Mouse (Mus musculus) heart, postnatal 25 days (tissue): ENCODE data around the gene Ntn1. TPM values are rescaled to one million over a fixed set of nuclear protein-coding genes. Genes with fewer than 3 reads are reported as not detected.
A peak's percentile ranks its signal among the peaks of the same experiment; 100 is the strongest.

ENCODE experiments used
- DNase-seq: peaks from one replicate; pipeline ENCODE4 v3.0.0; 2022; ENCODE audit warnings: low spot score
- intact Hi-C: fragments of 180-260 bp; cut with DNase I; formaldehyde crosslinking; loops from one replicate; pipeline ENCODE4 v1.15.1; 2025
- total RNA-seq, 2 experiments: library from RNA; stranded (reverse); gene quantifications; 2 replicates each; pipeline ENCODE4 v1.2.3; 2021

Ntn1 gene
- total RNA-seq, result 10 to 100 TPM; 53.0 to 54.8 TPM

GRCm38 (mm10) chr11:68400727-68401219 lies at the start of gene Ntn1:
Gene Ntn1, minus strand, starts transcription at chr11:68400823.
- intact Hi-C loops, result loop anchor here (10.0 kb wide), 1 partner anchor 506 kb away; no protein-coding TSS in a partner anchor
- DNase-seq, result no peak

DNA sequence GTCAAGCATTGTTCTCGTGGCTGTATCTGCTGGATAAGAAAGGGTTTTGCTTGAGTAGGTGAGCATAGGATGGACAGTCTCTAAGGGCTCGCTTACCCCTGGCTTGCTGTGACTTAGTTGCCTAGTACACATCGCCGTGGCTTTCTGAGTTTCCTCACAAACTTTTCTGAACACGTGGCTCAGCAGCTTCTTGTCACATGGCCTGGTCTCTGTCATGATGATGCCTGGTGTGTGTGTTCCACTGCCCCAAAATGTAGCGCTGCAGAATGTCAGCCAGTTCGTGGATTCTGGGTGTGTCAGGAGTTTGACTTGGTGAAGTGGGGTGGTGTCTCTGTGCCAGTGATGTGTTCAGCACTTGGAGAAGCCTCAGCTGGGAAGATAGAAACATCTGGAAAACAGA lies 47.7 kb upstream of the Ntn1 start:
- intact Hi-C loops, result no loop called here
- DNase-seq, result no peak

DNA sequence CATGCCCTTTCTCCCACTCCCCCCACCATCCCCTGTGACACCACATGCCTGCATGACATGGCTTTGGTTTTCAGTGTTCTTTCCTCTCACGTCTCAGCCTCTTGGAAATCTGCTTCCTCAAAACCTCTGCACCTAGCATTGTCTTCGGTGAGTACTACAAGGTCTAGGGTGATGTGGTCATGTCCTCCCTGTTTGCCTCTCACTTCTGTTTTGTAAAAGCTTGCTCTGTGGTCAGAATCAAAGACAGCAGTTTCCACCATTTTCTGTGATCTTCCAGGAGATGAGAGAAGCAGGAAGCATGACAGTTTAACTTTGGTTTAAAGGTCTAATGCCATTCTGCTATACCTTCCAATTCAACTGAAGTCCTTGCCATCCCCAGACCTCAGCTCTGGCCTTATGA lies 46.6 kb upstream of the Ntn1 start:
- DNase-seq, result no peak
- intact Hi-C loops, result no loop called here

DNA sequence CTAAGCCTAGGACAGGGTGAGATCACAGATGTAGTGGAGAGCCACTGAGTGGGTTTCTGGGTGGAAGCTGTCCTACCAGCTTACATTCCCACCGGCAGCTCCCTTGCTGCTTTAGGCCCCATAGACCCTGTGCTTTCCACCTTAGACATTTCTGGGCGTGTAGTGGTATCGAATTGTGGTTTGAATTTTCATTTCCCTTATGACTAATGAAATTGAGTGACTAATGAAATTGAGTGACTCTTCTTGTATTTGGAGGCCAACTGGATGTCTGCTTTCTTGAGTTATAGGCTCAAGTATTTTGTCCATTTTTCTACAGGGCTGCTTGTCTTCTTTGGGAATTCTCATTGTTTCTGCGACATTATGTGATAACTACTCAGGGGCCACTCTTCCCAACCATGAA lies 45.9 kb upstream of the Ntn1 start:
- intact Hi-C loops, result no loop called here
- DNase-seq, result no peak

GRCm38 (mm10) chr11:68445901-68446300 lies 45.3 kb upstream of the Ntn1 start:
- DNase-seq, result no peak
- intact Hi-C loops, result no loop called here

DNA sequence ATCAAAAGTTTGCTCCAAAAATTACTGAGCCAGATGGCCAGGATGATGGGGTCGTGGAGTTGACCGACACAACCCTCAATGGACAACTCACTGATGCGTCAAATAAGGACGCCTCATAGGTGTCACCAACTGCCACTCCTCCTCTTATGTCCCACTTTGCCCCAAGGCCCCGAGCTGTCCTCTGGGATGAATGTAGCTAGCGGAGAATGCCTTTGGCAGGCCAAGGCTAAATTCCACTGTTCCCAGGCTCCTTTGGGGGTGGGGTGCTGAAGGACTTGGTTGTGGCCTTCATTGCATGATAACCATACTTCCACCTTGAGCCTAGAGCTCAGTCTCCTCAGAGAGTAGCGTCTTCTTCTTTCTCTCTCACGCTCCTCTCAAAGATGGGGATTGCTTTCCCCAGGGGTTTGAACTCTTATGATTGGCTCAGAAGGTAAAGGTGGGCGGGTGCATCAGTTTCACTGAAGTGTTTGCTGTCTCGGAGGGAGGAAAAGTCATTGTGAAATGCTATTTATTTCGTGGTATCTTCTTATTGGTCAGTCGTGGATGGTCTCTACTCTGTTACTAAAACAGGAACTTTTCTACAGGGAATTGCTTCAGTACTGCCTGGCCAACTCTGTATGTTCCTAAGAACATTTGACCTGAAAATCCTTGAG lies 42.5 kb upstream of the Ntn1 start:
- intact Hi-C loops, result no loop called here
- DNase-seq, result no peak

GRCm38 (mm10) chr11:68442346-68442745 lies 41.7 kb upstream of the Ntn1 start:
- intact Hi-C loops, result no loop called here
- DNase-seq, result no peak

- DNase-seq, result no peak
- intact Hi-C loops, result no loop called here
These were observed 40.3 kb upstream of the Ntn1 start for GRCm38 (mm10) chr11:68440965-68441364.

DNA sequence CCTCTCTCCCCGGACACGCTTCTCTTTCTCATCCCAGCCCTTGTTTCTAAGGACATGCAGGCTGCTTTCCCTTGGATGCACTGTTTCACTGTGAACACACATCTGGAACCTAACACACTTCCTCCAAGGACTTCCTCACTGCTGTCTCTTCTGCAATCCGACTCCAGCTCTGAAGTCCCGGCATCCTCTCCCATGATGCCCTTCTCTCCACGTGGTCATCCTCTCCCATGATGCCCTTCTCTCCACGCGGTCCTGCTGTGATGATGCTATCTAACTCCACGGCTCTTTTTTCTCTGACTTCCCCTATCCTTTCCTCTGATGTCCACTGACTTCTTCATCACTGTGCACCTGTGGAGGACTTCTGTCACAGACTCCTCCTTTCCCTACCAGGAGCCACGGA lies 39.5 kb upstream of the Ntn1 start:
- intact Hi-C loops, result no loop called here
- no peak for DNase-seq

- intact Hi-C loops, result no loop called here
- DNase-seq, result no peak
These were observed 35.8 kb upstream of the Ntn1 start for GRCm38 (mm10) chr11:68436376-68436775.

GRCm38 (mm10) chr11:68435601-68436000 lies 35.0 kb upstream of the Ntn1 start:
- DNase-seq, result no peak
- intact Hi-C loops, result no loop called here

GRCm38 (mm10) chr11:68434697-68435096 lies 34.1 kb upstream of the Ntn1 start:
- no peak for DNase-seq
- intact Hi-C loops, result loop anchor here (5.0 kb wide), 1 partner anchor 48 kb away; no protein-coding TSS in a partner anchor

DNA sequence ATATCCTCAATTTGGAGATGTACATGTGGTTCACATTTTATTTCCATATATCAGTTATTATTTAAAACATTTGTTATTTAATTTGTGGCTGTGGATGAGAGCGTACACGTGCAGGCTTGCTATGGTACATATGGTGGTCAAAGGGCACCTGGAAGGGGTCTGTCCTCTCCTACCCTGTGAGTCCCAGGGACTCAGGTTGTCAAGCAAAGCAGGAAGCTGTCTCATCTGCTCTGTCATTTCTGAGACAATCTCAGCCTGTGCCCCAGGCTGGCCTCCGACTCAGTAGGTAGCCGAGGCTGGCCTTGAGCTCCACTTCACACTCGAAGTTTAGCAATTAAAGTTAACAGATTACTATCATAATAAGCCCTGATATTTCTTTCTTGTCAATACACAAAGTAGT lies 32.9 kb upstream of the Ntn1 start:
- intact Hi-C loops, result loop anchor here (5.0 kb wide), 1 partner anchor 49 kb away; no protein-coding TSS in a partner anchor
- DNase-seq, result no peak

DNA sequence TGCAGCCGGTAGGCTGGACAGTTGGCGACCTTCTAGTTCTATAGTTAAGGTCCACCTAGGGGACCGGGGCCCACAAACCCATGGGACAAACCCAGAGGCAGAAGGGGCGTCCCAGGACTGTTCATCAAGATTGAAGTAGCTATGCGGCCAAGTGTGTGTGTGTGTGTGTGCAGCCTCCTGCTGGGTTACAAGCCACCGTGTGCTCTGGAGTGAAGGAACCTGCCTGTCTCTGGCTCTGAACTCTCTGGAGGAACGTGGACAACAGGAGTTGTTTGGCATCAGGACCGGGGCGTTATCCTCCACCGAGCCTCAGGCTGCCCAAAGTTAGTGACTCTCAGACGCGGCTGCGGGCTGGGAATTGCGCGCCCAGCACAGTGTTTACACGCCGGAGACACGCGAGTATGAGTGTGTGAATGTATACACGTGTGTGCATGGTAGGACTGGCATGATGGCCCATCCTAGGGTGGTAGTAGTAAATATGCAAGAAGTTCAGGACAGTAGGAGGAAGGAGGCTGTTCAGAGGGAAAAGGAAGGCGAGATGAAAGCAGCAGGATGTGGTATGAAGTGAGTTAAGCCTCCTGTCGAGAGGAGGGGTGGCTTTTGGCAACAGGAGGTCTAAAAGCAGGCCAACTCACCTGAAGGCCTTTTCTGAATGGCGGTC lies 31.9 kb upstream of the Ntn1 start:
- intact Hi-C loops, result loop anchor here (5.0 kb wide), 1 partner anchor 50 kb away; no protein-coding TSS in a partner anchor
- no peak for DNase-seq

DNA sequence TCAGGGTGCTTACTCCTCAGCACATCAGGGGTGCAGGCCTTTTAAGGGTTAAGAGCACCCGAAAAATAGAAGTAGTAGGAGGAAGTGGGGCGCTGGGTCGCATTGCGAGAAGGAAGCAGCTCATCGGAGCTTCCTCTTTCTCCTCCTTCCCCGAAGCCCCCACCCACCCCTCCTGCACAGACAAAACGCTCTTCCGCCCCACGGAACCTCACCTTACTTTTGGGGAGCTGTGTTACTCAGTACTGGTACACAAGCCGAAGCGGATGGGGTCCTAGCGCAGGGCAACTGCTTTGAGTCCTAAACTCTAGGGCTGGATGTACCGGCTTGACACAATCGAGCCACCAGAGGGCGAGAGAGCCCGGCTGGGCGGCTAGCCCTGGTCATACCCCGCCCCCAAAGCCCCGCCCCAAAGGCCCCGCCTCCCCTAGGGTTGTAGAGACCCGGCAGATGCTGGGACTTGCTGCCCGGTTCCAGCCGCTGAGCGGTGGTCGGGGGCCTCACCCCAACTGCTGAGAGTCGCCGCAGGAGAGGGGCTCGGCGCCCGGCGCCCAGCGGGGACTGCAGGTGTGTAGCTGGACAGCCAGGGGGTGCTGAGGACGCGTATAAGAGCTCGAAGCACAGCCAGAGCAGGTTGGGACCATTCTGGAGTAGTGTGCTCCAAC lies 31.2 kb upstream of the Ntn1 start, which contains the start of gene Pik3r5:
Pik3r5 (plus strand) TSS at position 423 of the 662 bp plus-strand sequence.
- intact Hi-C loops, result loop anchor here (5.0 kb wide), 1 partner anchor 50 kb away; no protein-coding TSS in a partner anchor
- peak; percentile 44 for DNase-seq

DNA sequence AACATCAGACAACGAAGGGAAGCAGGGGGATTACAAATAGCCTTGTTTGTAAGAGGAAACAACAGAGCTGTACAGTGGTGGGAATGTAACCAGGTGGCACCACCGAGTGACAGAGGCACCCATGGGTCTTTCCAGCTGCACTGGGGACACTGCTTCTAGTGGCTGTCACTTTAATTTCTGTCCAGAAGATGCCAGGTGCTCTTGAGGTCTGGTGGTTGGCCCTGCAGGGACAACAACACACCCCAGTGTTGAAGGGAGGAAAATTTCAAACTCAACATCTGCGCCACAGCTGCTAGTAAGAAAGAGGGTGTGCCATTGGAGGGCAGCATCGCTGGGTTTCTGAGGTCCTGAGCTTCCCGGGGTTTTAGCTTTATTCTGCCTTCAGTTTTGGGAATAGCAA lies 30.0 kb upstream of the Ntn1 start:
- intact Hi-C loops, result loop anchor here (5.0 kb wide), 1 partner anchor 52 kb away; no protein-coding TSS in a partner anchor
- DNase-seq, result no peak

- intact Hi-C loops, result no loop called here
- DNase-seq, result no peak
These were observed 26.5 kb upstream of the Ntn1 start for GRCm38 (mm10) chr11:68427083-68427570.

GRCm38 (mm10) chr11:68425492-68426315 lies 25.1 kb upstream of the Ntn1 start:
- intact Hi-C loops, result no loop called here
- no peak for DNase-seq

GRCm38 (mm10) chr11:68417831-68418230 lies 17.2 kb upstream of the Ntn1 start:
- DNase-seq, result no peak
- intact Hi-C loops, result no loop called here

DNA sequence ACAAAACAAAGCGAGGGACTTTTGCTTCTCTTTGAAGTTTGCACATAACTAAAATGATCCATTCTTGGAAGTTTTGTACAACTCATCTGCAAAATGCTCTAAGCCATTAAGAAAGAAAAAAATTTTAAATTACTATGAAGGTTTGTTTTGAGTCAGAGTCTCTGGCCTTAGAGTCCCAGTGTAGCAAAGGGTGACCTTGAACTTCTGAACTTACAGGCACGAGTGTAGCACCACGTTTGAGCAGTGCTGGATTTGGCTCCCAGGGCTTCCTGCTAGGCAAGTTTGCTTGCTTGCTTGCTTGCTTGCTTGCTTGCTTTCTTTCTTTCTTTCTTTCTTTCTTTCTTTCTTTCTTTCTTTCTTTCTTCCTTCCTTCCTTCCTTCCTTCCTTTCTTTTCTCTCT lies 16.4 kb upstream of the Ntn1 start:
- DNase-seq, result no peak
- intact Hi-C loops, result no loop called here
